Mouse (Mus musculus) neural tube, embryonic 14.5 days (tissue): ENCODE measurements around the gene Rph3a. TPM values are rescaled to one million over a fixed set of nuclear protein-coding genes. Genes with fewer than 3 reads are reported as not detected.

ENCODE experiments used
- ATAC-seq: fragments of 200-750 bp; cut with Nextera tagmentation; 2 replicates; pipeline ENCODE4 v1.8.0; 2017; ENCODE audit warnings: low read depth, mild to moderate bottlenecking, moderate TSS enrichment, moderate library complexity
- H3K27ac ChIP-seq: fragments of 300-500 bp; sonication (generic); 2 replicates; pipeline ENCODE4 v1.5.1; 2014; ENCODE audit warnings: low read depth, mild to moderate bottlenecking, control low read depth, low read length, moderate library complexity, mixed read lengths
- H3K27me3 ChIP-seq: fragments of 300-500 bp; sonication (generic); 2 replicates; pipeline ENCODE4 v1.6.1; 2014; ENCODE audit warnings: low read length; ENCODE audit not compliant: control insufficient read depth, insufficient read depth
- H3K36me3 ChIP-seq: fragments of 300-500 bp; sonication (generic); 2 replicates; pipeline ENCODE4 v1.6.1; 2014; ENCODE audit warnings: low read length, mixed read lengths; ENCODE audit not compliant: control insufficient read depth, insufficient read depth
- H3K4me1 ChIP-seq: fragments of 300-500 bp; sonication (generic); 2 replicates; pipeline ENCODE4 v1.6.1; 2014; ENCODE audit warnings: low read length; ENCODE audit not compliant: control insufficient read depth, insufficient read depth
- H3K4me2 ChIP-seq: fragments of 300-500 bp; sonication (generic); 2 replicates; pipeline ENCODE4 v1.6.1; 2014; ENCODE audit warnings: mild to moderate bottlenecking, low read depth, low read length, control low read depth
- H3K4me3 ChIP-seq: fragments of 300-500 bp; sonication (generic); 2 replicates; pipeline ENCODE4 v1.5.1; 2014; ENCODE audit warnings: low read depth, low read length, control low read depth, mixed read lengths
- H3K9ac ChIP-seq: fragments of 300-500 bp; sonication (generic); replicated peaks from 2 replicates; pipeline ENCODE4 v1.6.1; 2014; ENCODE audit warnings: low read depth, mild to moderate bottlenecking, control low read depth, low read length, mixed read lengths
- H3K9me3 ChIP-seq: fragments of 300-500 bp; sonication (generic); 2 replicates; pipeline ENCODE4 v1.6.1; 2016; ENCODE audit warnings: low read length; ENCODE audit not compliant: control insufficient read depth
- WGBS: fragments of 180-500 bp; shearing (Covaris S2); extraction: QIAGEN DNeasy Blood & Tissue Kit; methylation state at CpG from one replicate; pipeline ENCODE4 v1.1.7; 2014; 5-methylcytosine and 5-hydroxymethylcytosine counted together
- polyA plus RNA-seq: library from polyadenylated mRNA; unstranded; fragments of >200 nt; fragmentation: Nextera tagmentation; extraction: Ambion mirVana; gene quantifications from 2 replicates; pipeline ENCODE4 v1.2.1, GENCODE M21; 2014

Gene Rph3a
- polyA plus RNA-seq, 1 experiment from 2014 or later = 20.0 TPM

- Histone ChIP-seq H3K4me2 (no peak overlapping the region), H3K4me1 (no peaks in the 10 kb centered on the region), H3K9ac (no peak overlapping the region), H3K36me3 (no peaks in the 10 kb centered on the region), H3K9me3 (no peaks in the 10 kb centered on the region), H3K4me3 (no peak overlapping the region), H3K27me3 (no peaks in the 10 kb centered on the region), H3K27ac (no peak overlapping the region)
- 63% methylated on average over 4 of the region's 4 CpGs for WGBS
- no peak for ATAC-seq
Measured at GRCm38 (mm10) chr5:120968134-120968532, 41.8 kb downstream of the Rph3a start.

GRCm38 (mm10) chr5:120967355-120968133, 42.3 kb downstream of the Rph3a start:
- no peaks in the 10 kb centered on the region for H3K27me3 ChIP-seq
- WGBS = 64% methylated on average over 13 of the region's 13 CpGs
- ATAC-seq = no peak

DNA sequence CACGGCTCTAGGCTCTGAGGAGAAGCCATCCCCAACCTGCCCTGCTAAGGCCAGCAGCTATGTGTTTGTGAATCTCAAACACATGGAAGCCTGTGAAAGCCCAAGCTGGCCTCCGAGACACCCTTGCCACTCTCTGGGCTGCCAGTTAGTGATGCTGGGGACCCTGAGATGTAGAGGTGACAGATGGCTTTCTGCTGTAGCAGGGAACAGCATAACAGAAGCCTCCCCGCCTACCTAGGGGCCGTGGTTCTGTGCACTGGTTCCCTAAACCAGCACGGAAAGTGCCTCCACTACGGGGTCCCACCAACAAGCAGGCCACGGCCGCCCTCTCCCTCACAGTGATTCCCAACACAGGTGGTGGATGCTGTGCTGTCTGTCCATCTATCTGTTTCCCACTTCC, 43.0 kb downstream of the Rph3a start:
- Histone ChIP-seq H3K9me3 (no peaks in the 10 kb centered on the region), H3K9ac (no peak overlapping the region), H3K4me2 (no peak overlapping the region), H3K27ac (no peak overlapping the region), H3K4me3 (no peak overlapping the region), H3K36me3 (no peaks in the 10 kb centered on the region), H3K4me1 (no peaks in the 10 kb centered on the region), H3K27me3 (no peaks in the 10 kb centered on the region)
- ATAC-seq = no peak
- 83% methylated on average over 8 of the region's 8 CpGs for WGBS

More at GRCm38 (mm10) chr5:120967355-120968133, 42.3 kb downstream of the Rph3a start:
- no peak overlapping the region for H3K4me3 ChIP-seq
- no peak overlapping the region for H3K9ac ChIP-seq
- H3K4me1 ChIP-seq = no peaks in the 10 kb centered on the region
- no peak overlapping the region for H3K27ac ChIP-seq
- no peak overlapping the region for H3K4me2 ChIP-seq
- no peaks in the 10 kb centered on the region for H3K36me3 ChIP-seq
- H3K9me3 ChIP-seq = no peaks in the 10 kb centered on the region

DNA sequence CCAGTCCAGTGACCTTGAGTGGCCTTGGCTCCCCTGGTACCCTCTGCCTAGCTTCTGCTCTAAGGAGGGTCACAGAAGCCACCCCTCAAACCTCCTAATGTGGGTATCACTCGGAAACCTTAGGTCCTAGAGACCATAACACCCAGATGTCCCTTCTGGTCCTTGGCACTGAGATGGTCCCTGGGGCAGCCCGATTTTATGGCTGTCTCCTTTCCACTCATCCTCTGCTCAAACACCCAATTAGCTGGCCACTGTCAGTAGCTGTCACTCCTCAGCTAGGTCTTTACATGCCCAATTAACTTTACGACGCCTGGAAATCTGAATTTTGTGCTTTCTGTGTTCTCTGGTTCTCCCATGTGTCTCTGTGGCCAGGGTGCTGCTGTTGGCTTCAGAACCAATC, 43.7 kb downstream of the Rph3a start:
- H3K36me3 ChIP-seq = no peaks in the 10 kb centered on the region

DNA sequence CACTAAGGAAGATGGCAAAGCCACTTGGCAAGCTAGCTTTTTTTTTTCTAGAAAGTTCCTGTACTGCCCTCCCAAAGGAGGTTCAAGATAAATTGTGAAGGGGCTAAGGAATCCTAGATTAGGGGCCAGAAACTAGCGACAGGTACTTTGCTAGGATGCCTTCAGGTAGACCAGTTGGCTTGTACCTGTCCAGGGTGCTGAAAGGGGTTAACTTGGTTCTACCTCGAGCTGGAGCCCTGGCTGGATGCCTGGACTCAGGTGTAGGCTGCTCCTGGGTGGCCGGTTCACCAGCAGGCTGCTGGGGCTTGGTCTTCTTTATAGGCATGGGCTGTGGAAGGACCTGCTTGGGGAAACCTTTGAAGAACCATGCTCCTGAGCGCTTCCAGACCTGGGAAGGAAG, 48.9 kb downstream of the Rph3a start:
- no peaks in the 10 kb centered on the region for H3K9me3 ChIP-seq
- ATAC-seq = no peak
- H3K4me3 ChIP-seq = no peak overlapping the region
- WGBS = 56% methylated on average over 4 of the region's 4 CpGs
- no peak overlapping the region for H3K4me2 ChIP-seq
- H3K9ac ChIP-seq = no peak overlapping the region
- no peak overlapping the region for H3K27ac ChIP-seq
- H3K4me1 ChIP-seq = no peaks in the 10 kb centered on the region
- H3K27me3 ChIP-seq = no peaks in the 10 kb centered on the region
- no peaks in the 10 kb centered on the region for H3K36me3 ChIP-seq

More for the DNA sequence above, 43.7 kb downstream of the Rph3a start:
- no peak overlapping the region for H3K4me3 ChIP-seq
- H3K4me1 ChIP-seq = no peaks in the 10 kb centered on the region
- no peaks in the 10 kb centered on the region for H3K27me3 ChIP-seq
- ATAC-seq = no peak
- 56% methylated on average over 4 of the region's 4 CpGs for WGBS
- no peak overlapping the region for H3K9ac ChIP-seq
- no peak overlapping the region for H3K4me2 ChIP-seq
- H3K9me3 ChIP-seq = no peaks in the 10 kb centered on the region
- H3K27ac ChIP-seq = no peak overlapping the region

GRCm38 (mm10) chr5:120953974-120954373, 55.9 kb downstream of the Rph3a start:
- H3K4me3 ChIP-seq = no peak overlapping the region
- H3K9ac ChIP-seq = no peak overlapping the region
- no peaks in the 10 kb centered on the region for H3K4me1 ChIP-seq
- 16% methylated on average over 5 of the region's 5 CpGs for WGBS
- no peaks in the 10 kb centered on the region for H3K36me3 ChIP-seq
- no peak for ATAC-seq
- no peak overlapping the region for H3K4me2 ChIP-seq
- no peaks in the 10 kb centered on the region for H3K9me3 ChIP-seq
- no peak overlapping the region for H3K27ac ChIP-seq
- H3K27me3 ChIP-seq = no peaks in the 10 kb centered on the region

DNA sequence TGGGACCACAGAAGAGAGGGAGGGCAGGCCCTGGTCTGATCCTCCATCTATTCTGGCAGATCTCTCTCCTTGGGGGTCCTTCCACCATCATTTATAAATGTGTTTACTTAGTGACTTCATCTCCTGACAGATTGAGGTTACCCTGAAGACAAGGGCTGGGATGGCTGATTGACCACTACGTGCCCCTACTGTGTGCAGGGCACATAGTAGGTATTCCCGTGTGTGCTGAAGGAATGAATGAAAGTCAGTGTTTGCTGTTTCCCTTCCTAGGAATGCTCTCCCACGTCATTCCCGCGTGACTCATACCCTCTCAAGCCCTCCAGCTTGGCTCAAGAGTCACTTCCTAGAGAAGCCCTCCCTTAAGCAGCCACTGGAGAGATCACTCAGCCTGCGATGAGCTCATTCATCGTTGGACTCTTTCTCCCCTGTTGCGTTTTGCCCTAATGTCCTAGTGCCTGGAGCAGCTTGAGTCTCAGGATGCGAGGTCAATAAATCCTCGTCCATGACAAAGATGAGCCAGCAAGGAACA, 57.6 kb downstream of the Rph3a start:
- Histone ChIP-seq H3K4me1 (no peaks in the 10 kb centered on the region), H3K4me2 (no peak overlapping the region), H3K27me3 (no peaks in the 10 kb centered on the region), H3K9me3 (no peaks in the 10 kb centered on the region), H3K4me3 (no peak overlapping the region), H3K36me3 (no peaks in the 10 kb centered on the region), H3K9ac (no peak overlapping the region), H3K27ac (no peak overlapping the region)
- 66% methylated on average over 10 of the region's 10 CpGs for WGBS
- ATAC-seq = no peak

- Histone ChIP-seq H3K9me3 (no peaks in the 10 kb centered on the region), H3K4me2 (no peak overlapping the region), H3K4me1 (no peaks in the 10 kb centered on the region), H3K36me3 (no peaks in the 10 kb centered on the region), H3K27me3 (no peaks in the 10 kb centered on the region), H3K9ac (no peak overlapping the region), H3K27ac (no peak overlapping the region), H3K4me3 (no peak overlapping the region)
- 81% methylated on average over 10 of the region's 10 CpGs for WGBS
- no peak for ATAC-seq
Measured at GRCm38 (mm10) chr5:120942076-120942475, 67.8 kb downstream of the Rph3a start.

DNA sequence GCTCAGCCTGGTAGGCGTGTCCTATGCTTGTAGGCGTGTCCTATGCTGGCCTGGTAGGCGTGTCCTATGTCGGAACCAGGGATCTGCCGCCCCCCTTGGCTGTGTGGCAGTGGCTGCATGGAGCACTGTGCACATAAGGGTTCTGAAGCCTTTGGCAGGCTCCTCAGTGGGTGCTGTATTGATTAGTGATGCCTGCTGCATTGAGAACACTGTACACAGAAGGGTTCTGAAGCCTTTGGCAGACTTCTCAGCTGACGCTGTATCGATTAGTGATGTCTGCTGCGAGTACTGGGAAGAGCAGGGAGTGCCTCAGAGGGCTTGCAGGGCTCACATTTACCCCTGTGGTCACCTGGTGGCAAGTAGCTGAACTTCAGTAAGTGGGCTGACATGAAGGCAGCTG, 71.3 kb downstream of the Rph3a start:
- Histone ChIP-seq H3K4me2 (no peak overlapping the region), H3K9me3 (no peaks in the 10 kb centered on the region), H3K27ac (no peak overlapping the region), H3K4me1 (no peaks in the 10 kb centered on the region), H3K27me3 (no peaks in the 10 kb centered on the region), H3K36me3 (no peaks in the 10 kb centered on the region), H3K4me3 (no peak overlapping the region), H3K9ac (no peak overlapping the region)
- WGBS = 64% methylated on average over 8 of the region's 8 CpGs
- no peak for ATAC-seq
